Mouse (Mus musculus) cerebellum, adult 8-10 months (tissue): ENCODE measurements around the gene Rhcg.

Experiments
- DNase-seq: peaks from one replicate; pipeline ENCODE4 v3.0.0; 2022

Gene Rhcg

GRCm38 (mm10) chr7:79547092-79547491 lies 70.4 kb downstream of the Rhcg start:
- peak; percentile 96 for DNase-seq

- no peak for DNase-seq
Observed at GRCm38 (mm10) chr7:79545066-79545400, 72.4 kb downstream of the Rhcg start.

DNA sequence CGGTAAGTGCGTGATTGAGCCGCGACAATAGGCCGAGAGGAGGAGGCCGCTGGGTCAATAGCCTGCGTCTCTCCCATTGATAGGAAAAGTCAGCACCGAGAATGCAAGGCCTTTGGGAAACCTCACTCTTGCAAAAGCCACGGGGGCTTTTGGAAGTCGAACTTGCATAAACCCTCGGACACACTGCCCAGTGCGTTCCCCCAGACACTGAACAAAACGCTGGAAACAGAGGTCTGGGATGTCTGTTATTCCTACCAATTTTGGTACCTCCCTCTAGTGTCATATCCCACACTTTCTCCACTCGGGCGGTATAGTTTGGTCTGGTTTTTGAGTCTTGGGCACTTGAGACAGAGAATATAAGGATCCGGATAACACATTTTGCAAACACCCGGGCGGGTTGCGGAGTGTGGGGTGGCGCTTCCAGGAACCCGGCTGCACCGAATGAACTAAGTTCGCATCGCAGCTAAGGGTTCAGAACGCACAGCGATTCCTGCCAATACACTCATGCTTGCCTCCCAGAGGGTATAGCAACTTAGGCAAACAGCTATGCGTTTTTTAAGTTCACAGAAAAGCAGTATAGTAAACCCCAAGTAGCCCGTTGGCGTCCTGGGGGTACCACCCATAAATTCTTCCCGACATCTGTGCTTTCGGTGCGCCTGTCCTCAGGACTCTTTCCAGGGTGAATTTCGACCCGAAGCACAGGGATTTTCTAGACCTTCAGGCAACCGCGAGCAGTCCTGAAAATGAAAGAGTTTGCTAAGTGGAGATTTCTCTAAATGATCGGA lies 73.0 kb downstream of the Rhcg start:
- DNase-seq, result no peak
